Mouse (Mus musculus): ENCODE results near the gene Lsm14b. TPM values are rescaled to one million over a fixed set of nuclear protein-coding genes. Genes with fewer than 3 reads are reported as not detected.

The Lsm14b gene
- total RNA-seq (2014; rRNA removed) = 113 and 118 TPM in 2 replicates
- polyA plus RNA-seq (2015; fragmentation: Nextera tagmentation; extraction: Ambion mirVana) = 22.0 and 23.6 TPM in 2 replicates

GRCm38 (mm10) chr2:180024401-180025098 is at the start of gene Lsm14b:
Gene Lsm14b (plus strand): TSS chr2:180024987.
- Histone ChIP-seq H3K27ac (ENCODE audit: low read depth, low read length) (peak within 1 kb of the TSS; percentile 96), H3K9me3 (ENCODE audit: low read length) (no peaks in the 10 kb centered on the region), H3K4me1 (ENCODE audit: insufficient read depth, low read length) (peaks cover 18% of the 10 kb centered on the region; the same call in 1 of the 2 replicates), H3K36me3 (ENCODE audit: insufficient read depth, low read length) (peaks cover 19% of the 10 kb centered on the region), H3K27me3 (ENCODE audit: insufficient read depth, low read length) (peaks cover 4% of the 10 kb centered on the region; the same call in 1 of the 2 replicates), H3K4me3 (ENCODE audit: low read depth, low read length) (peak within 1 kb of the TSS; percentile 97), H3K9ac (replicated peaks; ENCODE audit: low read length, poor library complexity, severe bottlenecking) (peak within 1 kb of the TSS; percentile 91), H3K4me2 (ENCODE audit: low read depth, low read length, poor library complexity, severe bottlenecking) (peak within 1 kb of the TSS; percentile 99)
- DNase-seq (ENCODE audit: low spot score) (peak; percentile 97), ATAC-seq (ENCODE audit: low FRiP score) (peak; percentile 95)
- no peak for TF ChIP-seq CTCF (IDR thresholded peaks at IDR 0.05)
- under 1% methylated on average over 42 of the region's 80 CpGs for WGBS

GRCm38 (mm10) chr2:179975851-179976250 is 48.9 kb upstream of the Lsm14b start:
- H3K4me3 ChIP-seq (ENCODE audit: low read depth, low read length) = peak overlapping the region; percentile 79
- H3K27me3 ChIP-seq (ENCODE audit: insufficient read depth, low read length) = no peaks in the 10 kb centered on the region
- DNase-seq (ENCODE audit: low spot score) (no peak), ATAC-seq (ENCODE audit: low FRiP score) (no peak)
- H3K4me1 ChIP-seq (ENCODE audit: insufficient read depth, low read length) = peaks cover 14% of the 10 kb centered on the region
- peak overlapping the region; percentile 96 for H3K9ac ChIP-seq (replicated peaks; ENCODE audit: low read length, poor library complexity, severe bottlenecking)
- H3K9me3 ChIP-seq (ENCODE audit: low read length) = no peaks in the 10 kb centered on the region
- no peaks in the 10 kb centered on the region for H3K36me3 ChIP-seq (ENCODE audit: insufficient read depth, low read length)
- WGBS = 9% methylated on average over 14 of the region's 82 CpGs
- H3K27ac ChIP-seq (ENCODE audit: low read depth, low read length) = peak overlapping the region; percentile 99
- H3K4me2 ChIP-seq (ENCODE audit: low read depth, low read length, poor library complexity, severe bottlenecking) = peak overlapping the region; percentile 99
- TF ChIP-seq CTCF (IDR thresholded peaks at IDR 0.05) = no peak

GRCm38 (mm10) chr2:179976295-179976627 is 48.5 kb upstream of the Lsm14b start:
- no peak for DNase-seq (ENCODE audit: low spot score)
- no peaks in the 10 kb centered on the region for H3K36me3 ChIP-seq (ENCODE audit: insufficient read depth, low read length)
- H3K27me3 ChIP-seq (ENCODE audit: insufficient read depth, low read length) = no peaks in the 10 kb centered on the region
- no peak for TF ChIP-seq CTCF (IDR thresholded peaks at IDR 0.05)
- 0% methylated on average over 25 of the region's 54 CpGs for WGBS
- H3K4me3 ChIP-seq (ENCODE audit: low read depth, low read length) = peak overlapping the region; percentile 79
- peak overlapping the region; percentile 99 for H3K27ac ChIP-seq (ENCODE audit: low read depth, low read length)
- no peak for ATAC-seq (ENCODE audit: low FRiP score)
- H3K4me1 ChIP-seq (ENCODE audit: insufficient read depth, low read length) = peaks cover 14% of the 10 kb centered on the region
- no peaks in the 10 kb centered on the region for H3K9me3 ChIP-seq (ENCODE audit: low read length)
- H3K4me2 ChIP-seq (ENCODE audit: low read depth, low read length, poor library complexity, severe bottlenecking) = peak overlapping the region; percentile 99
- H3K9ac ChIP-seq (replicated peaks; ENCODE audit: low read length, poor library complexity, severe bottlenecking) = peak overlapping the region; percentile 96

- peaks cover 14% of the 10 kb centered on the region for H3K4me1 ChIP-seq (ENCODE audit: insufficient read depth, low read length)
- under 1% methylated on average over 59 of the region's 84 CpGs for WGBS
These were observed 48.0 kb upstream of the Lsm14b start, which contains the start of gene Taf4 for GRCm38 (mm10) chr2:179976628-179977343. Gene Taf4 (minus strand): TSS chr2:179976646.

GRCm38 (mm10) chr2:179977344-179978025 is 47.3 kb upstream of the Lsm14b start:
- Histone ChIP-seq H3K27ac (ENCODE audit: low read depth, low read length) (peak overlapping the region; percentile 99), H3K4me3 (ENCODE audit: low read depth, low read length) (peak overlapping the region; percentile 79), H3K9me3 (ENCODE audit: low read length) (no peaks in the 10 kb centered on the region), H3K4me2 (ENCODE audit: low read depth, low read length, poor library complexity, severe bottlenecking) (peak overlapping the region; percentile 47), H3K36me3 (ENCODE audit: insufficient read depth, low read length) (no peaks in the 10 kb centered on the region), H3K4me1 (ENCODE audit: insufficient read depth, low read length) (peaks cover 14% of the 10 kb centered on the region), H3K9ac (replicated peaks; ENCODE audit: low read length, poor library complexity, severe bottlenecking) (peak overlapping the region; percentile 96), H3K27me3 (ENCODE audit: insufficient read depth, low read length) (no peaks in the 10 kb centered on the region)
- ATAC-seq (ENCODE audit: low FRiP score) (no peak), DNase-seq (ENCODE audit: low spot score) (no peak)
- no peak for TF ChIP-seq CTCF (IDR thresholded peaks at IDR 0.05)
- WGBS = 8% methylated on average over 10 of the region's 10 CpGs

More at GRCm38 (mm10) chr2:179976628-179977343, 48.0 kb upstream of the Lsm14b start, which contains the start of gene Taf4:
- H3K4me3 ChIP-seq (ENCODE audit: low read depth, low read length) = peak within 1 kb of the TSS; percentile 79
- H3K27ac ChIP-seq (ENCODE audit: low read depth, low read length) = peak within 1 kb of the TSS; percentile 99
- peak; percentile 92 for DNase-seq (ENCODE audit: low spot score)
- peak within 1 kb of the TSS; percentile 96 for H3K9ac ChIP-seq (replicated peaks; ENCODE audit: low read length, poor library complexity, severe bottlenecking)
- no peaks in the 10 kb centered on the region for H3K27me3 ChIP-seq (ENCODE audit: insufficient read depth, low read length)
- no peak for TF ChIP-seq CTCF (IDR thresholded peaks at IDR 0.05)
- H3K9me3 ChIP-seq (ENCODE audit: low read length) = no peaks in the 10 kb centered on the region
- peak within 1 kb of the TSS; percentile 99 for H3K4me2 ChIP-seq (ENCODE audit: low read depth, low read length, poor library complexity, severe bottlenecking)
- peak; percentile 93 for ATAC-seq (ENCODE audit: low FRiP score)
- no peaks in the 10 kb centered on the region for H3K36me3 ChIP-seq (ENCODE audit: insufficient read depth, low read length)

Data from midbrain, postnatal 0 days (tissue).